Mouse (Mus musculus): ENCODE measurements around the gene Gnas. TPM values are rescaled to one million over a fixed set of nuclear protein-coding genes. Genes with fewer than 3 reads are reported as not detected.
"Not testable (repeated sequence)": the region's sequence is repeated elsewhere in the genome, so short reads cannot be mapped to it uniquely, and the experiment has no call there.

Gene Gnas
- polyA plus RNA-seq, 1 experiment from 2014 or later: 1,086 TPM

GRCm38 (mm10) chr2:174311613-174312012 is 27.5 kb downstream of the Gnas start:
- H3K4me2 ChIP-seq: no peak overlapping the region
- no peaks in the 10 kb centered on the region for H3K27me3 ChIP-seq
- H3K36me3 ChIP-seq (ENCODE audit: poor library complexity, severe bottlenecking): no peaks in the 10 kb centered on the region
- H3K9ac ChIP-seq: no peak overlapping the region
- H3K27ac ChIP-seq: no peak overlapping the region
- peaks cover 3% of the 10 kb centered on the region; the same call in 1 of the 2 replicates for H3K4me1 ChIP-seq
- no peak overlapping the region for H3K4me3 ChIP-seq
- H3K9me3 ChIP-seq (replicated peaks): no peaks in the 10 kb centered on the region
- ATAC-seq: no peak; the same call in 1 of the 2 replicates
- WGBS: 48% methylated on average over 1 of the region's 1 CpGs

- Histone ChIP-seq H3K36me3 (ENCODE audit: poor library complexity, severe bottlenecking) (no peaks in the 10 kb centered on the region), H3K4me1 (peaks cover 3% of the 10 kb centered on the region; the same call in 1 of the 2 replicates), H3K9ac (no peak overlapping the region), H3K9me3 (replicated peaks) (no peaks in the 10 kb centered on the region), H3K27me3 (no peaks in the 10 kb centered on the region), H3K4me3 (no peak overlapping the region), H3K4me2 (no peak overlapping the region), H3K27ac (no peak overlapping the region)
- WGBS: 22% methylated on average over 4 of the region's 4 CpGs
- peak; percentile 80 for ATAC-seq
These were observed 28.1 kb downstream of the Gnas start for GRCm38 (mm10) chr2:174312118-174312647.

- Histone ChIP-seq H3K4me3 (no peak overlapping the region), H3K9me3 (replicated peaks) (no peaks in the 10 kb centered on the region), H3K27me3 (no peaks in the 10 kb centered on the region), H3K4me2 (no peak overlapping the region), H3K4me1 (peaks cover 3% of the 10 kb centered on the region; the same call in 1 of the 2 replicates), H3K27ac (no peak overlapping the region), H3K9ac (no peak overlapping the region), H3K36me3 (ENCODE audit: poor library complexity, severe bottlenecking) (no peaks in the 10 kb centered on the region)
- ATAC-seq: no peak; the same call in 1 of the 2 replicates
- WGBS: 78% methylated on average over 2 of the region's 2 CpGs
These were observed 28.5 kb downstream of the Gnas start for GRCm38 (mm10) chr2:174312661-174313060.

GRCm38 (mm10) chr2:174315445-174315844 is 31.3 kb downstream of the Gnas start:
- not testable (repeated sequence) for H3K9me3 ChIP-seq (replicated peaks)

GRCm38 (mm10) chr2:174316661-174317060 is 32.5 kb downstream of the Gnas start:
- Histone ChIP-seq H3K27ac (no peak overlapping the region), H3K9ac (no peak overlapping the region), H3K27me3 (no peaks in the 10 kb centered on the region), H3K4me1 (no peaks in the 10 kb centered on the region), H3K4me3 (no peak overlapping the region), H3K36me3 (ENCODE audit: poor library complexity, severe bottlenecking) (no peaks in the 10 kb centered on the region), H3K9me3 (replicated peaks) (no peaks in the 10 kb centered on the region), H3K4me2 (no peak overlapping the region)
- no peak for ATAC-seq
- WGBS: 88% methylated on average over 9 of the region's 9 CpGs

More at GRCm38 (mm10) chr2:174315445-174315844, 31.3 kb downstream of the Gnas start:
- not testable (repeated sequence) for ATAC-seq; H3K4me3 ChIP-seq; H3K4me1 ChIP-seq; H3K27me3 ChIP-seq; H3K27ac ChIP-seq; H3K36me3 ChIP-seq (ENCODE audit: poor library complexity, severe bottlenecking); H3K4me2 ChIP-seq; H3K9ac ChIP-seq

DNA sequence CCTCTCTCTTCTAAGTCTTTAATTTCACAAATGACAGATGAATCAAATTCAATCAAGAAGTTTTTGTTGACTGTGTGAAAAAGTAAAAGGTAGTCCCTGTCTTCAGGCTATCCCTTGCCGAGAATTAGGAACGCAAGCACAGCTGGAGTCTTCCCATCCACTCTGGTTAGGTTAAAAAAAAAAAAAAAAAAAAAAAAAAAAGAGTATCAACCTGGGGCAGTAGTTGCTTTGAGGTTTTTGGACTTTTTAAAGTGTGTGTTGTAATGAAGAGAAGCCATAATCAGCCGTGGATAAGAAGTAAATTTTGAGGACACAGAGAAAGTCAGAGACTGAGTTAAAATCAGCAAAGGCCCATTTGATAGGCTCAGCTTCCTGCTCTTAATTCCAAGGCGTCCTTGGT is 41.9 kb downstream of the Gnas start:
- Histone ChIP-seq H3K27ac (no peak overlapping the region), H3K9me3 (replicated peaks) (peaks cover 4% of the 10 kb centered on the region), H3K4me1 (peaks cover 14% of the 10 kb centered on the region), H3K27me3 (no peaks in the 10 kb centered on the region), H3K36me3 (ENCODE audit: poor library complexity, severe bottlenecking) (no peaks in the 10 kb centered on the region), H3K9ac (no peak overlapping the region), H3K4me2 (peak overlapping the region; percentile 63; the same call in 1 of the 2 replicates), H3K4me3 (no peak overlapping the region)
- 52% methylated on average over 4 of the region's 4 CpGs for WGBS
- ATAC-seq: no peak

DNA sequence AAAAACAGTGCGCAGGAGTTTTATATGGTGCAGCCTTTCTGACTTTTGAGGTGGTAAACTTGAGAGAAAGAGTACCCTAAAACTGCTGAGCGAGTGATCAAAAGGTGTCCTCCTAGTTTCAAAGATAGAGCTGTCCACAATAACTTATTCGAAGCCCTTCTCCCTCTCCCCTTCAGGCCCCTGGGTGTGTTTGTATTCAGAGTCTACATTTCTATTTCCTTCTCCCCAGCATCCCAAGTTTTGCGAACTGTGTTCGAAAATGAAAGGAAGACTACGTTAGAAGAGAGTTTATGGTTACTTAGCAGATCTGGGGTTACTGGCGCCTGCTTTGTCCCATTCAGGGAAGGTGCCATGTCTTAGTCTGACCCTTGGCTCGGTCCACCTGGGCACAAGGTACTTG is 42.4 kb downstream of the Gnas start:
- Histone ChIP-seq H3K4me1 (peaks cover 17% of the 10 kb centered on the region), H3K36me3 (ENCODE audit: poor library complexity, severe bottlenecking) (no peaks in the 10 kb centered on the region), H3K4me3 (peak overlapping the region; percentile 97), H3K9ac (0 out of 2 replicates have a peak overlapping the region, but pooled peaks have one; percentile 62), H3K9me3 (replicated peaks) (peaks cover 4% of the 10 kb centered on the region), H3K4me2 (peak overlapping the region; percentile 63), H3K27me3 (no peaks in the 10 kb centered on the region), H3K27ac (no peak overlapping the region)
- ATAC-seq: no peak
- 62% methylated on average over 8 of the region's 8 CpGs for WGBS

GRCm38 (mm10) chr2:174327295-174327981 is 43.3 kb downstream of the Gnas start:
- ATAC-seq: peak; percentile 73
- Histone ChIP-seq H3K9ac (peak overlapping the region; percentile 62), H3K9me3 (replicated peaks) (peaks cover 4% of the 10 kb centered on the region), H3K36me3 (ENCODE audit: poor library complexity, severe bottlenecking) (no peaks in the 10 kb centered on the region), H3K4me1 (peaks cover 26% of the 10 kb centered on the region), H3K4me2 (peak overlapping the region; percentile 63), H3K4me3 (peak overlapping the region; percentile 97), H3K27ac (peak overlapping the region; percentile 35; the same call in 1 of the 2 replicates), H3K27me3 (no peaks in the 10 kb centered on the region)
- 53% methylated on average over 64 of the region's 64 CpGs for WGBS

- Histone ChIP-seq H3K4me3 (peak overlapping the region; percentile 97), H3K4me1 (peaks cover 36% of the 10 kb centered on the region), H3K27me3 (no peaks in the 10 kb centered on the region), H3K9me3 (replicated peaks) (peaks cover 4% of the 10 kb centered on the region), H3K9ac (peak overlapping the region; percentile 94), H3K36me3 (ENCODE audit: poor library complexity, severe bottlenecking) (no peaks in the 10 kb centered on the region), H3K27ac (no peak overlapping the region), H3K4me2 (peak overlapping the region; percentile 63)
- 46% methylated on average over 46 of the region's 46 CpGs for WGBS
- ATAC-seq: no peak
These were observed 44.3 kb downstream of the Gnas start for GRCm38 (mm10) chr2:174328358-174328905.

DNA sequence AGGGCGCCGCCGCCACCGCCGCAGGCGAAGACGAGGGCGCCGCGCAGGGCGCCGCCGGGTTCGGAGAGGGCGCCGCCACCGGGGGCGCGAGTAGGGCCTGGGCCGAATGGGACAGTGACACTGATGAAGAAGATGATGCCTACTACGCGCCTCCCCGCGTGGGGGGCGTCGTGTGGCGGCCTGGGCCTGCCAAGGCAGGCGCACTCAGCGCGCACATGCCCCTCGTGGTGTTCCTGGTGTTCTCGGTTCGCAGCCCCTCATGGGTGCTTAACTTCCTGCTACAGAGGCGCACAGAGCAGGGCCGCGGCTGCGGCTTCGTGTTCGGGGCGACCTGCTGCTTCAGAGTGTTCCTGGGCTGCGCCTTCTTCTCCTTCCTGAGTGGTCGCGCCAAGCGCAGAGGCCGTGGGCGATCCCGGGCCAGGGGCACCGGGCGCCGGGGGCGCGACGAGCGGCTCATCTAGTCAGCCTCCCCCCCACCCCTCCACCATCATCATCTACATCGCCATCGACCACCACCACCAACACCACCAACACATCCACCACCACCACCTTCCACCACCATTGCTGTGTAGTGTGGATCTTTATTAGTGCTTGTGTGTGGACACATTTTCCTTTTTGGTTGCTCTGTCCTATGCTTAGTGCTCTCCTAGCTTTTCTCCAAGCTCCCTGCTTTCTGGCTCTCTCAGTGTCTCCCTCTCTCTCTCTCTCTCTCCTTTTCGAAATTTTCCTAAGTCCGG is 45.0 kb downstream of the Gnas start:
- peaks cover 4% of the 10 kb centered on the region for H3K9me3 ChIP-seq (replicated peaks)
- H3K4me3 ChIP-seq: peak overlapping the region; percentile 97
- H3K27me3 ChIP-seq: no peaks in the 10 kb centered on the region
- no peaks in the 10 kb centered on the region for H3K36me3 ChIP-seq (ENCODE audit: poor library complexity, severe bottlenecking)
- H3K4me1 ChIP-seq: peaks cover 43% of the 10 kb centered on the region
- H3K27ac ChIP-seq: peak overlapping the region; percentile 97
- peak overlapping the region; percentile 94 for H3K9ac ChIP-seq
- H3K4me2 ChIP-seq: peak overlapping the region; percentile 63
- ATAC-seq: no peak
- WGBS: 42% methylated on average over 40 of the region's 58 CpGs

GRCm38 (mm10) chr2:174329663-174330615 is 45.8 kb downstream of the Gnas start:
- Histone ChIP-seq H3K4me3 (peak overlapping the region; percentile 97), H3K36me3 (ENCODE audit: poor library complexity, severe bottlenecking) (no peaks in the 10 kb centered on the region), H3K27ac (peak overlapping the region; percentile 97), H3K9ac (peak overlapping the region; percentile 94), H3K27me3 (no peaks in the 10 kb centered on the region), H3K9me3 (replicated peaks) (peaks cover 4% of the 10 kb centered on the region), H3K4me1 (peaks cover 50% of the 10 kb centered on the region), H3K4me2 (peak overlapping the region; percentile 63)
- peak; percentile 78 for ATAC-seq
- 0% methylated on average over 52 of the region's 131 CpGs for WGBS
